Mouse (Mus musculus) natural killer cell, adult 2 months (primary cell): ENCODE measurements around the gene Galnt7.
"Not testable (repeated sequence)": the region's sequence is repeated elsewhere in the genome, so short reads cannot be mapped to it uniquely, and the experiment has no call there.

ENCODE experiments used
- DNase-seq, 2 experiments: peaks; one replicate each; pipeline ENCODE4 v3.0.0; 2022; ENCODE audit warnings: low spot score in 2 of 2

The Galnt7 gene

DNA sequence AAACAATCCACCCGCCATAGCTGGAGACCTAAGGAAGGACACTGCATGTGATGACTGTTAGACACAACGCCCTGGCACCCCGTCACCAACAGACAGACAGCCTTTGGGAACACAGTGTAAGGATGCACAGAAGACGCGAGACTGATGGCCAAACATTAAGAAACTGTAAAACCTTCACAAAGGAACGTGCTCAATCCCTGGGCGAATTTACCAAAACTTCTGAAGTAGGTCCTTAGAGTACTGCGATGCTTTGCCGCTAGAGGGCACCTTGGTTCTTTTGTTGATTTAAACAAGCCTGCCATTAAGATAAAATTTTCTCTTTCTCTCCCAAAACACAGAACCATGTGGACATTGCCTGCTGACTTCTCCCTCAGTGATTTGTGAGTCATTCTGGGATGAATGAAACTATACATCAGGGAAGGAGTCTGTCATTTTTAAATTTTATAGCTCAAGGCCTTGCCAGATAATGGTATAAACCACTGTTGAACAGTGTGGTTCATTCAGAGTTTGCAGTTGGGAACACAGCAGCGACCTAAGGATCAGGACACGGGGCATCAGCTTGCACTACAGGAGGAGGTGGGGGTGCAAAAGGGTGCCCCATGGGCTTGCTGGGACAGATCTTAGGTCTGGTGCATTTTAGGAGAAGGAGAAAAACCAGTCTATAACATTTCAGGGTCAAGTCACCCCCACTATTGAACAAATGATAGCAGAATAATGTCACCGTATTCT is 112.6 kb downstream of the Galnt7 start:
- peak; percentile 19 to 49 for DNase-seq

DNA sequence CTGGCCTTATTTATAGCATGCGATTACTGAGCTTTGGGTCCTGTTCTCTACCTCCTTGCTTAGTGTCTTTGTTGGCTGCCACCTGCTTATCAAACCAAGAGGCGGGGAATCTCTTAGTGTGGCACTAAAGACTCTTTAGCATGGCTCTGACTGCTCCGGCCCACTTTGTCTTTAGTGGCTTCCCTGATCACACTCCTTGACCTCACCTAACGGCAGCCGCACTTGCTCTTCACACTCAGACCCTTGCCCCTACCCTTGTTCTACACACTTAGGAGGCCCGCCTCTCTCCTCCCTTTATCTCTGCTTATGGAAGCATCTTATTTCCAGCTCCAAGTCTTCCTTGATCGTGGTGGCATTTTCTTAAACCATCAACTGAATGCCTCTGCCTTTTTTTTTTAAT is 114.2 kb downstream of the Galnt7 start:
- no peak for DNase-seq

DNA sequence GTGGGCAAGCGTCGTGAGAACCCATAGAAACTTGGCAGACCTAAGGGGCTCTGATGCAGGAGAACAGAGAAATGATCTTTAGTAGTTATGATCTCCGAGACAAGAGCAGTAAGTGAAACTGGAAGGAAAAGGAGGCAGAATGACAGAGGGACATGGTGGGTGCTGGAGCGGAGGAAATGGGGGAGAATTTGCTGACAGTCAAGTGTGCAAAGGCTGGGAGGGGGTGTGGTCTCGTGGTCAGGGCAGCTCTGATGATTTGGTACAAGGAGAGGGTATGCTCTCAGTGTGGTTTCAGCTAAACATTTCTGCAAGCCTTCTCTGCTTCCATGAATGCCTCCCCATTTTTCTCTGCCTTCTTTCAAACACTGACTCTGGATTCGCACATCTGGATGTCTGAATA is 116.7 kb downstream of the Galnt7 start:
- DNase-seq, result no peak

DNA sequence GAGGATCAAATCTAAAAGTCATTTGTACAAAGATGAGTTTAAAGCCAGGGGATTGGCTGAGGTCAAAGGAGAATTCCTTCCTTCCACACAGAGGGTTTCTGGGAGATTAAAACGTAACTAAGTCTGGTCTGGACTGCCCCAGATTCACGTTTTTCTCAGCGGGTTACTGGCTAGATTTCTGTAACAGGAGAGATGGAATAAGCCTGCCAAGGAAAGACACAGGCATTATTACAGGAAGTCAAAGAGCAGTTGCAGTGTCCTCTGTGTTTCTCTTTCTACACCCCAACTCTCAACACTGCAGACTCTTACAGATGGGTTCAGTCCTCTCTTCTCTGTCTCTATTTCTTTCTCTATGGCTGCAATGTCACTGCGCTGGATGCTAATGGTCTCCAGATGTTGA is 118.3 kb downstream of the Galnt7 start:
- DNase-seq, result no peak

GRCm38 (mm10) chr8:57533106-57533505 is 119.7 kb downstream of the Galnt7 start:
- no peak for DNase-seq

GRCm38 (mm10) chr8:57532223-57532622 is 120.6 kb downstream of the Galnt7 start:
- no peak for DNase-seq

DNA sequence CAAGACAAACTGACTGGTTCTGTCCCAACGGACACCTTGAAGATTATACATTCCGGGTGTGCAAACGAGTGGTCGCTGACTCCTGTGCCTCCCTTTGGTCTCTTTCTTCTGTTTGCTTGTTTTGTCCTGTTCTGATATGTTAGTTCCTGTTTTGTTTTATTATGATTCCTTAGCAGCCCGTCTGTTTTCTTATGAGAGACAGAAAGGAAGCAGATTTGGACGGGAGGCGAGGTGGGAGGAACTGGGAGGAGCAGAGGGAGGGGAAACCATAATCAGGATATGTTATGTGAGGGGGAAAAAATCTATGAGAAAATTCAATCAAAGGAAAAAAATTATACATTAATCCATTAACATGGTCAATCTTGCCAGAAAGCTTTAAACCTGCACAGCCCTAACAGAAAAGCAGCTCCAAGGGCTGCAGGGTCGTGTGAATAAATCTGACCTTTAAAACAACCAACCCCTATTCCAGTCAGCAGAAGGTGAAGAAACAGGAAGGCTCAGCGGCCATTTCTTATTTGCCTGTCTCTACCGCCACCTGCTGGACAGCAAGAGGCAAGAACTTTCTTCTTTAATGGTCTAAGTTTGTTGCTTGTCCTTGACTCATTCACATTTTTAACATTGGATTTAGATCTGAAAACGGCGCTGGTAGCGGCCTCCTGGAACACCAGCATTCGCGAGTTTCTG is 122.0 kb downstream of the Galnt7 start:
- peak; percentile 66 to 78 for DNase-seq

GRCm38 (mm10) chr8:57530238-57530637 is 122.6 kb downstream of the Galnt7 start:
- DNase-seq, result no peak

GRCm38 (mm10) chr8:57528036-57528435 is 124.8 kb downstream of the Galnt7 start:
- DNase-seq, result no peak

GRCm38 (mm10) chr8:57520186-57520786 is 132.5 kb downstream of the Galnt7 start:
- DNase-seq, result no peak

DNA sequence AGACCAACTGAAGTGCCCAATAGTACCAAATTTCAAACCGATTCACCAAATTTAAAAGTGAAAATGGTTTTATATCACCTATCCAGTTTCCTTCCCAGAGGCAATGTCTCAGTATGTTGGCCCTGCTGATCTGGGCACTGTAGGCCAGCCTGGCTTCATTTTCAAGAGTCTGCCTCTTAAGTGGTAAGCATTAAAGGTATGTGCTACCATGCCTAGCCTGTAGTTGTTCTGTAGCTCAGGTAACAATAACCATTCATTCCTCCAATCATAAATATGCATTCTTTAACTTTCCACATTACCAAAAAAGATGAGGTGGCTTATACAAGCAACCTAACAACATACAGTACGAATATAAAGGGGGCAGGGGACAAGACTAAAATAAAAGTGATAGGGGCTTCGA is 135.1 kb downstream of the Galnt7 start:
- DNase-seq, result no peak

DNA sequence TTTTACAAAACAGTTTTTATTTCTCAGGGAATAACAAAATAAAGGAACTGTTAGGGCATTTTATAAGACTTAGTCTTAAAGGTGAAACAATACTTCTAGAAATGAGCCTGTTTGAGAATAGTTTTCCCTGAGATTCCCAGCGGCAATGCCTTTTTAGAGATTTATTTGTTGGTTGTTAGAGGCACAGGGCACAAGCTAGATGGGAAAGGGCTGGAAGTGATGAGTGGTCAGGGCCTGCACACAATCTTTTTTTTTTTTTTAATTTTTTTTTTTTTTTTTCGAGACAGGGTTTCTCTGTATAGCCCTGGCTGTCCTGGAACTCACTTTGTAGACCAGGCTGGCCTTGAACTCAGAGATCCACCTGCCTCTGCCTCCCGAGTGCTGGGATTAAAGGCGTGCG is 136.1 kb downstream of the Galnt7 start:
- not testable (repeated sequence) for DNase-seq

DNA sequence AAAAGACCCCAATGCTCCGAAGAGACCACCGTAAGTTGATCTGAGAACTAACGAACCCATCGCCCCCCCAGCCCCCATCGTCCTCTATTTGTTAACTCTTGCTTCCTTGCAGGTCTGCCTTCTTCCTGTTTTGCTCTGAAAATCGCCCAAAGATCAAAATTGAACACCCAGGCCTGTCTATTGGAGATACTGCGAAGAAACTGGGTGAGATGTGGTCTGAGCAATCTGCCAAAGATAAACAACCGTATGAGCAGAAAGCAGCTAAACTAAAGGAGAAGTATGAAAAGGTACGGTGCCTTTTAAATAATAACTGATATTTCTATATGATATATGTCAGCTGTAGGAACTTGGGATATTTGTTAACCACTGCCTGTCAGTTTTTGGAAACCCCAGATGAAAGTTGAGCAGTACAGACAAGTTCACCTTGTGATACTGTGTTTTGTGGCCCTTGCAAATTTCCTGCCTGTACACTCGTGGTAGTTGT is 139.6 kb downstream of the Galnt7 start:
- not testable (repeated sequence) for DNase-seq

DNA sequence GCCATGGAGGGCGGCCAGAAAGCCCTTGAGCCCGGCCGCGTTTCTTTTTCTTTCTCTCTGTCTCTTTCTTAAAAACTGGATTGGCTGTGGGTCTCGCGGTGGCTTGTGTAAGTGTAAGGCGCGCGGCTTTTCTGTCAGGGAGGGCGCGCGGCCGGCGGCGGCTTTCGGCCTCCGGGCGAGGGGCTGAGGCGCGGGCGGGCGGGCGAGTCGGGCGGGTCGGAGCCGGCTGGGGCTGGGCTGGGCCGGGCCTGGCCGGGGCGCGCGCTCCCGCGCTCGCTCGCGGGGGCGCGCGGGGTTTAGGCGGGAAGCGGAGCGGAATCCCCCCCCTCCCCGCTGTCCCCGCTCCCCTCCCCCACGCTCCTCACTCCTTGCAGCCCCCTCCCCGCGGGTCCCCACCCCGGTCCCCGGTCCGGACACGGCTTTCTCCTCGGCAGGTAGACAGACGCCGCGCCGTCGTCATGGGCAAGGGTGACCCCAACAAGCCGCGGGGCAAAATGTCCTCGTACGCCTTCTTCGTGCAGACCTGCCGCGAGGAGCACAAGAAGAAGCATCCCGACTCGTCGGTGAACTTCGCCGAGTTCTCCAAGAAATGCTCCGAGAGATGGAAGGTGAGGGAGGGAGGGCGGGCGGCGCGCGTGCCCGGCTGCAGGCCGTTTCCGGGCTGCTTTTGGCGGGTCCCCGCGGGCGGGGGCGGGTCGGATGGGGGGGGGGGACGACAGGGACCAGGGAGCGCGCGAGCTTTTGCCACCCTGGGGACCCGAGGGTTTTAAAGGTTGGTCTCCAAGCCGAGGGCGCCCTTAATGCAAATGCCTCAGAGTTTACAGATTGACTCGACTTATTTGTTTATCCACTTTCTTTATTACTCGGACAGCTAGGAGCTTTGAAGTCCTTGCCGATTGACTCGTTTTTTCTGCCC is 140.4 kb downstream of the Galnt7 start:
- no peak for DNase-seq

GRCm38 (mm10) chr8:57511316-57512118 is 141.3 kb downstream of the Galnt7 start, which contains the start of gene Hmgb2:
Hmgb2 (plus strand) TSS chr8:57511907.
- peak; percentile 100 for DNase-seq

DNA sequence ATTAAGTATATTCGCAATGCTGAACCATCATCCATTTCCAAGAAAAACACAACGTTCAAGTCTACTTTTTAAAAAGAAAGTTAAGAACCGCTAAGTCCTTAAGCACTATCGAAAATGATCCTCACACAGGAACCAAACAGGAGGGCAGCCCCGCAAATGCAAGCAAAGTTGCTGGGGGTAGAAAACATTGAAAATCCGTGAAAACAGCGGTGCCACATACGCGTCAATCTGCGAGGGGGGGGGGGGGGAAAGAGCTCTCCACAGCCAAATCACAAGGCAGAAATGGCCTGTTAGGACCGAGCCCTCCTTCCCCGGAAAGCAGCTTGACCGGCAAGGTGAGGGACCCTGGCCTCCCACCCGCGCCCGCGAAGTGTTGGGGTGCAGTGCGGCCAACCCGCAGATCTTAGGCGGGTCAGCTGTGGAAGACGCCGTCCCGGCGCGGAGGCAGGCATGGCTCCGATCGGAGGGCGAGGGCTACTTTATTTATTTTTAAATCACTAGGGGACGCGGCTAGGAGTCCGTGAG is 142.0 kb downstream of the Galnt7 start:
- no peak for DNase-seq

GRCm38 (mm10) chr8:57508657-57509056 is 144.2 kb downstream of the Galnt7 start:
- no peak for DNase-seq

DNA sequence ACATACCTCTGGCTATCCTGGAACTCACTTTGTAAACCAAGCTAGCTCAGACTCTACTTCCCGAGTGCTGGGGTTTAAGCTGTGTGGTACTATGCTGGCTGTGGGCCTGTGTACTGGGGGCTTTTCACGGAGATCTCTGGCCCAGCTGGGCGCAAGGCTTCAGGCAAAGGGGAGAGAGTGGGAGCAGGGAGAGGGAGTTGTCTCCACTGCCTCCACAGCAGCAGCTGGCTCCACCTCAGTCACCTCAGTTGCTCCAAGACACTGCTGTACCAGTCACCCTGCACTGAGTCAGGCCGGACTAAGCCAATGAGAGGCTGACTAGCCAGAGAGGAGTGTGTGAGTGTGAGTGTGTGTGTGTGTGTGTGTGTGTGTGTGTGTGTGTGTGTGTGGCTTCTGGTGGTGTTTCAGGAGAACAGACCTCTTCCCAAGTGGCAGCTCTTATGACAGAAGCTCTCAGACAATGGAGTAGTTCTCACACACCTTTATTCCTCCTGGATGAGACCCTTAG is 145.2 kb downstream of the Galnt7 start:
- DNase-seq, result no peak

GRCm38 (mm10) chr8:57505500-57505899 is 147.3 kb downstream of the Galnt7 start:
- not testable (repeated sequence) for DNase-seq

- peak; percentile 69 to 82 for DNase-seq
Measured at GRCm38 (mm10) chr8:57503641-57504040, 149.2 kb downstream of the Galnt7 start.
